Mouse (Mus musculus): Measurements from ENCODE around the gene Nphs1. TPM values are rescaled to one million over a fixed set of nuclear protein-coding genes. Genes with fewer than 3 reads are reported as not detected.

Nphs1 gene
- polyA plus RNA-seq, 2 experiments = 0.06 to 0.23 TPM

DNA sequence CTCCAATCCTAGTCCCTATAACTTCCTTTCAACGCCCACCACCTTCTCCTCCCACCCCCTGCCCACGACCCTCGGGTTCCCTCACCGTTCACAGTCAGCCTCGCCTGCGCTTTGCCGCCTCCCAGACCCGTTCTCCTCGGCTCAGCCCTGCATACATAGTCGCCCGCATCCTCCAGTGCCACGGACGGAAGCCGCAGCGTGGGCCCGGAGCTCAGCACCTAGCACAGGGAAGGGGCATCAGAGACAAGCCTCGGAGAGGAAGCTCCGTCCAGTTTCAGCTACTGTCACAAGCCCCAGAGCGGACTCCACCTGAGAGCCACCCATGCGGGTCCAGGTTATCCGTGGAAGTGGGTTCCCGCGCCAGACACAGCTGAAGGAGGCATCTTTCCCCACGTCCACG lies 4.8 kb upstream of the Nphs1 start:
- WGBS = 14% methylated on average over 25 of the region's 25 CpGs
- Histone ChIP-seq H3K36me3 (ENCODE audit: control insufficient read depth, insufficient read depth, low read length) (no peaks in the 10 kb centered on the region), H3K4me3 (replicated peaks; ENCODE audit: low read length) (no peak overlapping the region), H3K4me2 (replicated peaks; ENCODE audit: low read depth, low read length, severe bottlenecking) (no peak overlapping the region), H3K4me1 (ENCODE audit: control insufficient read depth, insufficient read depth, low read length) (0 out of 2 replicates have a peak, but pooled peaks cover 4% of the 10 kb centered on the region), H3K27me3 (ENCODE audit: control insufficient read depth, insufficient read depth, low read length) (peaks cover 65% of the 10 kb centered on the region), H3K9me3 (ENCODE audit: control insufficient read depth, low read length) (peaks cover 6% of the 10 kb centered on the region; the same call in 1 of the 2 replicates), H3K27ac (replicated peaks; ENCODE audit: low read depth, low read length) (no peak overlapping the region), H3K9ac (ENCODE audit: low read depth, low read length, severe bottlenecking) (no peak overlapping the region)
- TF ChIP-seq POLR2A (IDR thresholded peaks at IDR 0.05; ENCODE audit: borderline replicate concordance, extremely low read depth, insufficient read depth, insufficient read length) = no peak
- ATAC-seq (ENCODE audit: low FRiP score, low read depth) = no peak
- DNase-seq (ENCODE audit: low spot score) = no peak

DNA sequence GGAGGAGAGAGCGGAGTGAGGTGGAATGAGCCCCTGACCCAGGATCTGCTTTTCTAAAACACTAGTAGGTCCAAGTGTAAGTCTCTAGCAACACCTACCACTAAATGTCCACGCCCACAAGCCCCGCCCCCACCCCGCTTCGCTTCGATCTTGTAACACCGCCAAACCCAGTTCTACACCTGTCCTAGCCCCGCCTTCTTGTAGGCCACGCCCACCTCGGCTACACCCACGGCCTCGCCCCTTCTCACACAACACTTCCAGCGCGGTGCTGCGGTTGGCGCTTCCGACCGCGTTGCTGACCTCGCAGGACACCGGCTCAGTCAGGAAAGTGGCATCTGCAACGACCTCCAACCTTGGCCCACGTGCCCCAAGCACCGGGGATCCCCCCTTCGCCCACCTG lies 4.3 kb upstream of the Nphs1 start:
- no peak overlapping the region for H3K4me3 ChIP-seq (replicated peaks; ENCODE audit: low read length)
- 0 out of 2 replicates have a peak, but pooled peaks cover 4% of the 10 kb centered on the region for H3K4me1 ChIP-seq (ENCODE audit: control insufficient read depth, insufficient read depth, low read length)
- H3K9ac ChIP-seq (ENCODE audit: low read depth, low read length, severe bottlenecking) = no peak overlapping the region
- H3K36me3 ChIP-seq (ENCODE audit: control insufficient read depth, insufficient read depth, low read length) = no peaks in the 10 kb centered on the region
- H3K27ac ChIP-seq (replicated peaks; ENCODE audit: low read depth, low read length) = no peak overlapping the region
- H3K9me3 ChIP-seq (ENCODE audit: control insufficient read depth, low read length) = peaks cover 6% of the 10 kb centered on the region; the same call in 1 of the 2 replicates
- no peak overlapping the region for H3K4me2 ChIP-seq (replicated peaks; ENCODE audit: low read depth, low read length, severe bottlenecking)
- ATAC-seq (ENCODE audit: low FRiP score, low read depth) = no peak
- peaks cover 69% of the 10 kb centered on the region for H3K27me3 ChIP-seq (ENCODE audit: control insufficient read depth, insufficient read depth, low read length)
- 3% methylated on average over 24 of the region's 25 CpGs for WGBS
- DNase-seq (ENCODE audit: low spot score) = no peak
- TF ChIP-seq POLR2A (IDR thresholded peaks at IDR 0.05; ENCODE audit: borderline replicate concordance, extremely low read depth, insufficient read depth, insufficient read length) = no peak

DNA sequence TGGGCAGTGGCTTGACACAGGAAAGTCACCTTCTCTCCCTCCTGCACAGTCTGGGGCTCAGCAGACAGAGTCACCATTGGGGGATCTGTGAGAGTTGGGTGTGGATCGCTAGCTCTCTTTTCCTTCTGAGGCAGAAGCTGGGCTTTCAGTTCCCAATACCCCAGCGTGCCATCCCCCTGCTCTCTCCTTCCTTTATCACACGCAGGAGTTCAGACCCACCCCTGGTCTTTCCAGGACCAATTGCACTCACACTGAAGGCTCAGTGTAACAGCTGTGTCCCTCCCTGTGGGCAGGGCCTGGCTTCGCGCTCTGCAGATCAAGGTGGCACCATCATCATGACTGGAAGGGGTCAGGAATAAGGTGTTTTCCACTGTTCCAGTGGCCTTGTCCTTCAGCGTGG lies 3.9 kb upstream of the Nphs1 start:
- H3K36me3 ChIP-seq (ENCODE audit: control insufficient read depth, insufficient read depth, low read length) = no peaks in the 10 kb centered on the region
- 0 out of 2 replicates have a peak, but pooled peaks cover 4% of the 10 kb centered on the region for H3K4me1 ChIP-seq (ENCODE audit: control insufficient read depth, insufficient read depth, low read length)
- H3K4me3 ChIP-seq (replicated peaks; ENCODE audit: low read length) = no peak overlapping the region
- H3K9me3 ChIP-seq (ENCODE audit: control insufficient read depth, low read length) = peaks cover 6% of the 10 kb centered on the region; the same call in 1 of the 2 replicates
- ATAC-seq (ENCODE audit: low FRiP score, low read depth) = no peak
- no peak overlapping the region for H3K27ac ChIP-seq (replicated peaks; ENCODE audit: low read depth, low read length)
- DNase-seq (ENCODE audit: low spot score) = no peak
- H3K27me3 ChIP-seq (ENCODE audit: control insufficient read depth, insufficient read depth, low read length) = peaks cover 74% of the 10 kb centered on the region
- 12% methylated on average over 6 of the region's 6 CpGs for whole genome bisulfite sequencing
- no peak for TF ChIP-seq POLR2A (IDR thresholded peaks at IDR 0.05; ENCODE audit: borderline replicate concordance, extremely low read depth, insufficient read depth, insufficient read length)
- no peak overlapping the region for H3K4me2 ChIP-seq (replicated peaks; ENCODE audit: low read depth, low read length, severe bottlenecking)
- H3K9ac ChIP-seq (ENCODE audit: low read depth, low read length, severe bottlenecking) = no peak overlapping the region

DNA sequence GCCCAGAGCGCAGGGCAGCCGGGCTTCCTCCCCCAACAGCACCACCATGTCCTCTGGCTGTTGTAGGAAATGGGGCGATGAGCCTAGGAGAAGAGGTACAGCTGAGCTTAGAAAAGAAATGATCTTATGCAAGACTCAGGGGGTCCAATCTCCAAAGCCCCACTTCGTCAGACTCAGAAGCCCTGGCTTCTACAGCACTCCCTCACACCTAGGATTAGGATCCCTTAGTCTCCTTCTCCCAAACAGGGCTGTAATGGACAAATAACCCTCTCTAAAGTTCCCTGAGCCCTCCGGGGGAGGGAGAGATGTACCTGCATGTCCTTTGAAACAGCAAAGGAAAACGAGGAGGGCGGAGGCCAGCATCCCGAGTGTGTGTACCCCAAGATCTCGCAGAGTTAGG lies 1.6 kb upstream of the Nphs1 start:
- no peak overlapping the region for H3K4me3 ChIP-seq (replicated peaks; ENCODE audit: low read length)
- no peak for ATAC-seq (ENCODE audit: low FRiP score, low read depth)
- no peaks in the 10 kb centered on the region for H3K36me3 ChIP-seq (ENCODE audit: control insufficient read depth, insufficient read depth, low read length)
- H3K4me2 ChIP-seq (replicated peaks; ENCODE audit: low read depth, low read length, severe bottlenecking) = 0 out of 2 replicates have a peak overlapping the region, but pooled peaks have one; percentile 21
- WGBS = 1% methylated on average over 9 of the region's 9 CpGs
- H3K9me3 ChIP-seq (ENCODE audit: control insufficient read depth, low read length) = peaks cover 6% of the 10 kb centered on the region; the same call in 1 of the 2 replicates
- TF ChIP-seq POLR2A (IDR thresholded peaks at IDR 0.05; ENCODE audit: borderline replicate concordance, extremely low read depth, insufficient read depth, insufficient read length) = no peak
- H3K4me1 ChIP-seq (ENCODE audit: control insufficient read depth, insufficient read depth, low read length) = 0 out of 2 replicates have a peak, but pooled peaks cover 4% of the 10 kb centered on the region
- no peak for DNase-seq (ENCODE audit: low spot score)
- no peak overlapping the region for H3K9ac ChIP-seq (ENCODE audit: low read depth, low read length, severe bottlenecking)
- no peak overlapping the region for H3K27ac ChIP-seq (replicated peaks; ENCODE audit: low read depth, low read length)
- H3K27me3 ChIP-seq (ENCODE audit: control insufficient read depth, insufficient read depth, low read length) = peaks cover 90% of the 10 kb centered on the region

DNA sequence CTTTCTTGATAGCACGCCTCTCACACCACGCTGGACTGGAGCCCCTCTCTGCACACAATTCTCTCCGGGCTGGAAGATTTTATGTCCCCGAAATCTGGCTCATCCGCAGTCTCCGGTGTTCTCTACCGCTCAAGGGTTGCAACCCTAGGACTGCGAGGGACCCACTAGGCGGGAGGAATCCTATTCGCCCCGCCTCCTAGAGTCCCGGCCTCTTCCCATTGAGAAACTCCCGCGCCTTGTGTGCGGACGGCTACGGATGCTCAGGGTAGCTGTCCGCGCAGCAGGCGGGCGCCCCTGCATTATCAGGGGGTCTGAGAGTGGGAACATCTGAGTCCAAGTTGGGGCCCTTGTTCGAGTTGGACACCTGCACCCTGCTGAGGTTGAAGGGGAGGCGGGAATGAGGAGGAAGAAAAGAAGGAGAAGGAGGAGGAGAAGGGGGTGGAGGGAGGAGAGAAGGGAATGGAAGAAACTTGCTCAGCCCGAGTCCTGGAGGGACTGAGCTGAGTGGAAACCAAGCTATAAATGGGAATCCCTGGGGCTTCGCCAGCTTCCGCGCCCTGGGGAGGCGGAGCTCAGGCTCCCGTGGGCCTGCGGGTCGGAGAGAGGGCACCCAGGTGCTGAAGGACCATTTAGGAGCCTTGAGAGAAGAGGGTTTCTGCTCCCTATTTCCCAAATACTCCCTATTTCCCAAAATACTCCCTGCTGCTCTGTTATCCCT lies 1.0 kb upstream of the Nphs1 start:
- Histone ChIP-seq H3K27me3 (ENCODE audit: control insufficient read depth, insufficient read depth, low read length) (peaks cover 95% of the 10 kb centered on the region), H3K4me2 (replicated peaks; ENCODE audit: low read depth, low read length, severe bottlenecking) (peak overlapping the region; percentile 21), H3K4me3 (replicated peaks; ENCODE audit: low read length) (peak overlapping the region; percentile 1; the same call in 1 of the 2 replicates), H3K27ac (replicated peaks; ENCODE audit: low read depth, low read length) (no peak overlapping the region), H3K4me1 (ENCODE audit: control insufficient read depth, insufficient read depth, low read length) (0 out of 2 replicates have a peak, but pooled peaks cover 4% of the 10 kb centered on the region), H3K9ac (ENCODE audit: low read depth, low read length, severe bottlenecking) (no peak overlapping the region), H3K36me3 (ENCODE audit: control insufficient read depth, insufficient read depth, low read length) (no peaks in the 10 kb centered on the region), H3K9me3 (ENCODE audit: control insufficient read depth, low read length) (peaks cover 6% of the 10 kb centered on the region; the same call in 1 of the 2 replicates)
- TF ChIP-seq POLR2A (IDR thresholded peaks at IDR 0.05; ENCODE audit: borderline replicate concordance, extremely low read depth, insufficient read depth, insufficient read length) = no peak
- peak; percentile 15 for DNase-seq (ENCODE audit: low spot score)
- 2% methylated on average over 31 of the region's 31 CpGs for WGBS
- ATAC-seq (ENCODE audit: low FRiP score, low read depth) = no peak
